Mouse (Mus musculus) macrophage (primary cell): ENCODE data around the gene Npas1. TPM values are rescaled to one million over a fixed set of nuclear protein-coding genes. Genes with fewer than 3 reads are reported as not detected.

Experiments
- H3K27ac ChIP-seq: fragments of 350-480 bp; formaldehyde crosslinking; 2 replicates; pipeline ENCODE4 v1.9.0; 2021
- H3K36me3 ChIP-seq: fragments of 350-480 bp; formaldehyde crosslinking; 2 replicates; pipeline ENCODE4 v1.9.0; 2021; ENCODE audit errors: inconsistent target
- H3K4me3 ChIP-seq: fragments of 350-480 bp; formaldehyde crosslinking; 2 replicates; pipeline ENCODE4 v1.9.0; 2021; ENCODE audit errors: inconsistent target
- H3K79me2 ChIP-seq: fragments of 350-480 bp; formaldehyde crosslinking; 2 replicates; pipeline ENCODE4 v1.9.0; 2021; ENCODE audit errors: inconsistent target
- WGBS: methylation state at CpG from one replicate; pipeline ENCODE4 v1.1.7; 2026; ENCODE audit warnings: inconsistent platforms; ENCODE audit not compliant: missing documents; 5-methylcytosine and 5-hydroxymethylcytosine counted together
- polyA plus RNA-seq: library from polyadenylated mRNA; stranded (reverse); fragments of 250-400 nt; gene quantifications from 3 replicates; pipeline ENCODE4 v1.2.4, GENCODE M21; 2018; ENCODE audit warnings: inconsistent platforms

Gene Npas1
- polyA plus RNA-seq, 1 experiment from 2014 or later: not detected

GRCm38 (mm10) chr7:16420493-16421118, 56.9 kb downstream of the Npas1 start:
- Histone ChIP-seq H3K27ac (no peak overlapping the region), H3K79me2 (peaks cover 1% of the 10 kb centered on the region; the same call in 1 of the 2 replicates), H3K36me3 (peaks cover 90% of the 10 kb centered on the region), H3K4me3 (no peak overlapping the region)
- WGBS: 98% methylated on average over 8 of the region's 8 CpGs

- peaks cover 20% of the 10 kb centered on the region; the same call in 1 of the 2 replicates for H3K79me2 ChIP-seq
- WGBS: 86% methylated on average over 4 of the region's 5 CpGs
- no peak overlapping the region for H3K4me3 ChIP-seq
- peaks cover 71% of the 10 kb centered on the region for H3K36me3 ChIP-seq
- no peak overlapping the region for H3K27ac ChIP-seq
Measured at GRCm38 (mm10) chr7:16418713-16419112, 58.8 kb downstream of the Npas1 start.

- WGBS: 89% methylated on average over 10 of the region's 10 CpGs
- H3K27ac ChIP-seq: no peak overlapping the region
- no peak overlapping the region for H3K4me3 ChIP-seq
- H3K36me3 ChIP-seq: peaks cover 58% of the 10 kb centered on the region
- peaks cover 35% of the 10 kb centered on the region; the same call in 1 of the 2 replicates for H3K79me2 ChIP-seq
Measured at GRCm38 (mm10) chr7:16417141-16417771, 60.3 kb downstream of the Npas1 start.

GRCm38 (mm10) chr7:16415426-16415825, 62.1 kb downstream of the Npas1 start:
- 86% methylated on average over 3 of the region's 3 CpGs for WGBS
- H3K4me3 ChIP-seq: no peak overlapping the region
- H3K36me3 ChIP-seq: peaks cover 41% of the 10 kb centered on the region
- no peak overlapping the region for H3K27ac ChIP-seq
- peaks cover 53% of the 10 kb centered on the region for H3K79me2 ChIP-seq

- H3K36me3 ChIP-seq: peaks cover 19% of the 10 kb centered on the region; the same call in 1 of the 2 replicates
- H3K79me2 ChIP-seq: peaks cover 78% of the 10 kb centered on the region
- no peak overlapping the region for H3K27ac ChIP-seq
- H3K4me3 ChIP-seq: no peak overlapping the region
- WGBS: 100% methylated on average over 2 of the region's 2 CpGs
Measured at GRCm38 (mm10) chr7:16412930-16413329, 64.6 kb downstream of the Npas1 start.

GRCm38 (mm10) chr7:16412220-16412896, 65.2 kb downstream of the Npas1 start:
- no peak overlapping the region for H3K27ac ChIP-seq
- 74% methylated on average over 8 of the region's 8 CpGs for WGBS
- peaks cover 13% of the 10 kb centered on the region; the same call in 1 of the 2 replicates for H3K36me3 ChIP-seq
- no peak overlapping the region for H3K4me3 ChIP-seq
- H3K79me2 ChIP-seq: peaks cover 84% of the 10 kb centered on the region

GRCm38 (mm10) chr7:16411100-16411499, 66.4 kb downstream of the Npas1 start:
- 92% methylated on average over 5 of the region's 5 CpGs for WGBS
- H3K27ac ChIP-seq: no peak overlapping the region
- peaks cover under 1% of the 10 kb centered on the region; the same call in 1 of the 2 replicates for H3K36me3 ChIP-seq
- no peak overlapping the region for H3K4me3 ChIP-seq
- peaks cover 96% of the 10 kb centered on the region for H3K79me2 ChIP-seq

- no peaks in the 10 kb centered on the region for H3K36me3 ChIP-seq
- H3K4me3 ChIP-seq: no peak overlapping the region
- peaks cover 87% of the 10 kb centered on the region for H3K79me2 ChIP-seq
- 91% methylated on average over 3 of the region's 3 CpGs for WGBS
- no peak overlapping the region for H3K27ac ChIP-seq
Measured at GRCm38 (mm10) chr7:16406978-16407377, 70.5 kb downstream of the Npas1 start.

Other genes with a start within 250 kb of the Npas1 start
- gene C5ar2, start 233.6 kb downstream of the Npas1 start, polyA plus RNA-seq: 5.3 to 5.8 TPM (median 5.7 TPM) in 3 replicates
- 254 to 928 TPM (median 285 TPM) in 3 replicates for gene C5ar1, start 218.2 kb downstream of the Npas1 start, polyA plus RNA-seq
- gene Inafm1, start 204.1 kb downstream of the Npas1 start, polyA plus RNA-seq: 1.9 to 10.1 TPM (median 7.4 TPM) in 3 replicates
- 99.0 to 183 TPM (median 120 TPM) in 3 replicates for gene Ccdc9, start 190.9 kb downstream of the Npas1 start, polyA plus RNA-seq
- gene Bbc3, start 169.3 kb downstream of the Npas1 start, polyA plus RNA-seq: 5.0 to 24.1 TPM (median 6.4 TPM) in 3 replicates
- 50.0 to 88.6 TPM (median 68.1 TPM) in 3 replicates for gene Sae1, start 89.9 kb downstream of the Npas1 start, polyA plus RNA-seq
- gene Zc3h4, start 76.8 kb downstream of the Npas1 start, polyA plus RNA-seq: 23.8 to 26.3 TPM (median 25.4 TPM) in 3 replicates
- 9.5 to 50.4 TPM (median 41.7 TPM) in 3 replicates for gene Tmem160, start 24.9 kb downstream of the Npas1 start, polyA plus RNA-seq
- gene Arhgap35, start 137.3 kb upstream of the Npas1 start, polyA plus RNA-seq: 5.7 to 7.4 TPM (median 7.3 TPM) in 3 replicates
- gene Ceacam15, start 198.0 kb upstream of the Npas1 start, polyA plus RNA-seq: not detected in 3 replicates
- gene Ceacam9, start 244.2 kb upstream of the Npas1 start, polyA plus RNA-seq: not detected in 3 replicates